Mouse (Mus musculus): ENCODE measurements around the gene Cmah. TPM values are rescaled to one million over a fixed set of nuclear protein-coding genes. Genes with fewer than 3 reads are reported as not detected.

The Cmah gene
- polyA plus RNA-seq, 1 experiment from 2014 or later = 0.37 TPM

- ATAC-seq (replicated peaks; ENCODE audit: low FRiP score) = no peak
- H3K4me2 ChIP-seq (ENCODE audit: low read depth, low read length, severe bottlenecking) = no peak overlapping the region
- no peak overlapping the region for H3K27ac ChIP-seq (ENCODE audit: low read depth, low read length)
- no peaks in the 10 kb centered on the region for H3K36me3 ChIP-seq (ENCODE audit: control insufficient read depth, insufficient read depth, low read length)
- 76% methylated on average over 9 of the region's 9 CpGs for WGBS
- H3K9ac ChIP-seq (ENCODE audit: low read length) = no peak overlapping the region
- H3K9me3 ChIP-seq (ENCODE audit: control insufficient read depth, low read length) = no peaks in the 10 kb centered on the region
- no peaks in the 10 kb centered on the region for H3K27me3 ChIP-seq (ENCODE audit: control insufficient read depth, insufficient read depth, low read length)
- DNase-seq (ENCODE audit: low spot score) = no peak
- no peak overlapping the region for H3K4me3 ChIP-seq (ENCODE audit: low read depth, low read length)
- H3K4me1 ChIP-seq (replicated peaks; ENCODE audit: control insufficient read depth, insufficient read depth, low read length) = no peaks in the 10 kb centered on the region
These were observed 158.8 kb downstream of the Cmah start for GRCm38 (mm10) chr13:24485964-24486363.

DNA sequence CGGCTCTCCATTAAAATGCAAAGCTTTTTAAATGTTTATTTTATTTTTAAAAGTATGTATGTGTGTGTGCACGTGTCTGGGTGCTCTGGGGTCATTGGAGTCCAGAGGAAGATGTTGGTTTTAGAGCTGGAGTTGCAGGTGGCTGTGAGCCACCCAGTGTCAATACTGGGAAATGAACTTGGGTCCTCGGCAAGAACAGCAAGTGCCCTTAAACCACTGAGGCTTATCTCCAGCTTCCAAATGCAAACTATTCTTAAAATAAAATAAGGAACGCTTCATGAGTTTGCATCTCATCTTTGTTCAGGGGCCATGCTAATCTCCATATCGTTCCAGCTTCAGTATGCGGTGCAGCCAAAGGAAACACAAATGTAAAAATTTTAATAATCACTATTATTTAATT is 159.2 kb downstream of the Cmah start:
- Histone ChIP-seq H3K27me3 (ENCODE audit: control insufficient read depth, insufficient read depth, low read length) (no peaks in the 10 kb centered on the region), H3K9me3 (ENCODE audit: control insufficient read depth, low read length) (no peaks in the 10 kb centered on the region), H3K4me1 (replicated peaks; ENCODE audit: control insufficient read depth, insufficient read depth, low read length) (no peaks in the 10 kb centered on the region), H3K36me3 (ENCODE audit: control insufficient read depth, insufficient read depth, low read length) (no peaks in the 10 kb centered on the region), H3K9ac (ENCODE audit: low read length) (no peak overlapping the region), H3K27ac (ENCODE audit: low read depth, low read length) (no peak overlapping the region), H3K4me3 (ENCODE audit: low read depth, low read length) (no peak overlapping the region), H3K4me2 (ENCODE audit: low read depth, low read length, severe bottlenecking) (no peak overlapping the region)
- 80% methylated on average over 6 of the region's 6 CpGs for WGBS
- no peak for ATAC-seq (replicated peaks; ENCODE audit: low FRiP score)
- DNase-seq (ENCODE audit: low spot score) = no peak

DNA sequence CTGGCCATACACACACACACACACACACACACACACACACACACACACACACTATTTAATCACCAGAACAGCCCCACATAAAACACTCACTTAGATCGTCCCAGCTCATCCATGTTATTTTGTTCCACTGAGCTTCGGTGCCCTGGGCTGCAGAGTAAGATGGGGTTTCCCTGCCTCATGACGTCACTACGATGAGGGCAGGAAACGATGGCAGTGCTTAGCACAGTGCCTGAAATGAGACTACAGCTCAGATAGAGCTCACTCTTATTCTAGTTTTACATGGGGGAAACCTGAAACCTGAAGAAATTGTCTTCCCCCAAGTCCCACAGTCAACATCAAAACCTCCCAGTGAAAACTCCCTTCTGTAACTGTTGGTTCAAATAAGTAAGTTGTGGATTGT is 159.9 kb downstream of the Cmah start:
- ATAC-seq (replicated peaks; ENCODE audit: low FRiP score) (no peak), DNase-seq (ENCODE audit: low spot score) (no peak)
- Histone ChIP-seq H3K27me3 (ENCODE audit: control insufficient read depth, insufficient read depth, low read length) (no peaks in the 10 kb centered on the region), H3K27ac (ENCODE audit: low read depth, low read length) (no peak overlapping the region), H3K36me3 (ENCODE audit: control insufficient read depth, insufficient read depth, low read length) (no peaks in the 10 kb centered on the region), H3K9me3 (ENCODE audit: control insufficient read depth, low read length) (no peaks in the 10 kb centered on the region), H3K4me2 (ENCODE audit: low read depth, low read length, severe bottlenecking) (no peak overlapping the region), H3K4me3 (ENCODE audit: low read depth, low read length) (no peak overlapping the region), H3K9ac (ENCODE audit: low read length) (no peak overlapping the region), H3K4me1 (replicated peaks; ENCODE audit: control insufficient read depth, insufficient read depth, low read length) (no peaks in the 10 kb centered on the region)
- WGBS = 92% methylated on average over 5 of the region's 5 CpGs

DNA sequence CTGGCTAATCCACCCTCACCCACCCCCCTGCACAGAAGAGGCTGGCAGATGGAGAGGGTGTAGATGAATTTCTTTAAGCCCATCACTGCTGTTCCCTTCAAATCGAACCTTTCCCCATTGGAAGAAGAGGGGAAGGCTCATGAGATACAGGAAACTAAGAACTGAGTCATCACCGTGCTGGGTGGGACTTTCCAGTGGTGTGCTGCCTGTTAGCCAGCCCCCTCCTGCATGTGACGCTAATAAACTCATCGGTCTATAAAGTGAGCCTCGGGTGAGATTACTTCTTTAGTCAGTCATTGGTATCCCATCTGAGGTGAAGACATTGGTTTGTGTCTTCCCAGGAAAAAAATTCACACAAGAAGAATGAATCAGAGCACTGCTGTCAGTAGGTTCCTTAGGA is 160.3 kb downstream of the Cmah start:
- H3K27me3 ChIP-seq (ENCODE audit: control insufficient read depth, insufficient read depth, low read length) = no peaks in the 10 kb centered on the region
- no peaks in the 10 kb centered on the region for H3K36me3 ChIP-seq (ENCODE audit: control insufficient read depth, insufficient read depth, low read length)
- DNase-seq (ENCODE audit: low spot score) (no peak), ATAC-seq (replicated peaks; ENCODE audit: low FRiP score) (no peak)
- WGBS = 86% methylated on average over 5 of the region's 5 CpGs
- H3K4me1 ChIP-seq (replicated peaks; ENCODE audit: control insufficient read depth, insufficient read depth, low read length) = no peaks in the 10 kb centered on the region
- no peak overlapping the region for H3K9ac ChIP-seq (ENCODE audit: low read length)
- no peak overlapping the region for H3K27ac ChIP-seq (ENCODE audit: low read depth, low read length)
- no peaks in the 10 kb centered on the region for H3K9me3 ChIP-seq (ENCODE audit: control insufficient read depth, low read length)
- H3K4me2 ChIP-seq (ENCODE audit: low read depth, low read length, severe bottlenecking) = no peak overlapping the region
- H3K4me3 ChIP-seq (ENCODE audit: low read depth, low read length) = no peak overlapping the region

GRCm38 (mm10) chr13:24488526-24489070 is 161.4 kb downstream of the Cmah start:
- ATAC-seq (replicated peaks; ENCODE audit: low FRiP score) (no peak), DNase-seq (ENCODE audit: low spot score) (no peak)
- H3K27ac ChIP-seq (ENCODE audit: low read depth, low read length) = no peak overlapping the region
- no peak overlapping the region for H3K4me2 ChIP-seq (ENCODE audit: low read depth, low read length, severe bottlenecking)
- 92% methylated on average over 4 of the region's 4 CpGs for WGBS
- no peaks in the 10 kb centered on the region for H3K9me3 ChIP-seq (ENCODE audit: control insufficient read depth, low read length)
- H3K4me3 ChIP-seq (ENCODE audit: low read depth, low read length) = no peak overlapping the region
- H3K9ac ChIP-seq (ENCODE audit: low read length) = no peak overlapping the region
- H3K4me1 ChIP-seq (replicated peaks; ENCODE audit: control insufficient read depth, insufficient read depth, low read length) = no peaks in the 10 kb centered on the region
- no peaks in the 10 kb centered on the region for H3K27me3 ChIP-seq (ENCODE audit: control insufficient read depth, insufficient read depth, low read length)
- H3K36me3 ChIP-seq (ENCODE audit: control insufficient read depth, insufficient read depth, low read length) = no peaks in the 10 kb centered on the region

GRCm38 (mm10) chr13:24489515-24489914 is 162.3 kb downstream of the Cmah start:
- ATAC-seq (replicated peaks; ENCODE audit: low FRiP score) = no peak
- whole genome bisulfite sequencing = 92% methylated on average over 3 of the region's 3 CpGs
- H3K4me3 ChIP-seq (ENCODE audit: low read depth, low read length) = no peak overlapping the region

DNA sequence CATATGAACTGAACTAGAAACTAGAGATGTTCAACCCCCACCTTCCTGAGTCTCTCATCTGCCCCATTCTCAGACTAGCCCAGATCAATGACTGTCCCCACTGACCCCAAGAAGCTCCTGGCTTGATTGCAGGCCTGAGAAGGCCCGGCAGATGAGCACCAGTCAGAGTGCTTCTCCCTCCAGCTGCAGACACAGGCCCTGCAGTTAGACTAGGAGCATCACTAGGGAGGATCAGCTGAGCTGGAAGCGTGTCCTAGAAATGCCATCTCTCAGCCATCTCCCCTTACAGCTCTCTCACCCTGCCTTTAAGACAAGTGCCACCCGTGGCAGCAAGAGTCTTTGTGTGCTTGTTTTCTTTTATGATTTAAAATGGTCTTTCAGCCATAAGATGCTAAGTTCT is 162.8 kb downstream of the Cmah start:
- Histone ChIP-seq H3K9me3 (ENCODE audit: control insufficient read depth, low read length) (no peaks in the 10 kb centered on the region), H3K4me2 (ENCODE audit: low read depth, low read length, severe bottlenecking) (no peak overlapping the region), H3K4me3 (ENCODE audit: low read depth, low read length) (no peak overlapping the region), H3K36me3 (ENCODE audit: control insufficient read depth, insufficient read depth, low read length) (no peaks in the 10 kb centered on the region), H3K27ac (ENCODE audit: low read depth, low read length) (no peak overlapping the region), H3K4me1 (replicated peaks; ENCODE audit: control insufficient read depth, insufficient read depth, low read length) (no peaks in the 10 kb centered on the region), H3K27me3 (ENCODE audit: control insufficient read depth, insufficient read depth, low read length) (no peaks in the 10 kb centered on the region), H3K9ac (ENCODE audit: low read length) (no peak overlapping the region)
- 78% methylated on average over 3 of the region's 3 CpGs for WGBS
- ATAC-seq (replicated peaks; ENCODE audit: low FRiP score) = no peak
- no peak for DNase-seq (ENCODE audit: low spot score)

More at GRCm38 (mm10) chr13:24489515-24489914, 162.3 kb downstream of the Cmah start:
- Histone ChIP-seq H3K4me1 (replicated peaks; ENCODE audit: control insufficient read depth, insufficient read depth, low read length) (no peaks in the 10 kb centered on the region), H3K9ac (ENCODE audit: low read length) (no peak overlapping the region), H3K27me3 (ENCODE audit: control insufficient read depth, insufficient read depth, low read length) (no peaks in the 10 kb centered on the region), H3K27ac (ENCODE audit: low read depth, low read length) (no peak overlapping the region), H3K36me3 (ENCODE audit: control insufficient read depth, insufficient read depth, low read length) (no peaks in the 10 kb centered on the region), H3K9me3 (ENCODE audit: control insufficient read depth, low read length) (no peaks in the 10 kb centered on the region), H3K4me2 (ENCODE audit: low read depth, low read length, severe bottlenecking) (no peak overlapping the region)
- DNase-seq (ENCODE audit: low spot score) = no peak

DNA sequence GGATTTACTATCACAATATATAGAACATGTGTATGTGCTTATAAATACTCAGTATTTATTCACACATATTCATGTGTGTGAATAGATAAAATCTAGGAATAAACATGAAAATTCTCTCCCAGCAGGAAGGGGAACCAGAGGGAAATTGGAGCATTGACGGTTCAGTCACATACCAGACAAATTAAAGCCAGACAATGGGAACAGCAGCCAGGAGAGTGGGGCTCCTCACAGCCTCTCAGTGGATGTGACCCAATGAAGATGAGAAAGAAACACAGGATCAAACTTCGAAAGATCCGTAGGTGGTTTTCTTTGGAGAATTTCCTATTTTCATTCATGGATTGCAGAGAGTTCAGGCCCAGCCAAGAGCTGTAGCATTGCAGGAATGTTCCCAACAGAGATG is 163.9 kb downstream of the Cmah start:
- Histone ChIP-seq H3K4me3 (ENCODE audit: low read depth, low read length) (no peak overlapping the region), H3K9me3 (ENCODE audit: control insufficient read depth, low read length) (no peaks in the 10 kb centered on the region), H3K27me3 (ENCODE audit: control insufficient read depth, insufficient read depth, low read length) (no peaks in the 10 kb centered on the region), H3K27ac (ENCODE audit: low read depth, low read length) (no peak overlapping the region), H3K9ac (ENCODE audit: low read length) (no peak overlapping the region), H3K4me2 (ENCODE audit: low read depth, low read length, severe bottlenecking) (no peak overlapping the region), H3K36me3 (ENCODE audit: control insufficient read depth, insufficient read depth, low read length) (no peaks in the 10 kb centered on the region), H3K4me1 (replicated peaks; ENCODE audit: control insufficient read depth, insufficient read depth, low read length) (no peaks in the 10 kb centered on the region)
- WGBS = 69% methylated on average over 3 of the region's 3 CpGs
- no peak for ATAC-seq (replicated peaks; ENCODE audit: low FRiP score)
- no peak for DNase-seq (ENCODE audit: low spot score)

GRCm38 (mm10) chr13:24493784-24494183 is 166.6 kb downstream of the Cmah start:
- Histone ChIP-seq H3K27me3 (ENCODE audit: control insufficient read depth, insufficient read depth, low read length) (no peaks in the 10 kb centered on the region), H3K27ac (ENCODE audit: low read depth, low read length) (no peak overlapping the region), H3K4me1 (replicated peaks; ENCODE audit: control insufficient read depth, insufficient read depth, low read length) (no peaks in the 10 kb centered on the region), H3K9me3 (ENCODE audit: control insufficient read depth, low read length) (no peaks in the 10 kb centered on the region), H3K4me3 (ENCODE audit: low read depth, low read length) (no peak overlapping the region), H3K4me2 (ENCODE audit: low read depth, low read length, severe bottlenecking) (no peak overlapping the region), H3K36me3 (ENCODE audit: control insufficient read depth, insufficient read depth, low read length) (no peaks in the 10 kb centered on the region), H3K9ac (ENCODE audit: low read length) (no peak overlapping the region)
- ATAC-seq (replicated peaks; ENCODE audit: low FRiP score) (no peak), DNase-seq (ENCODE audit: low spot score) (no peak)
- 94% methylated on average over 3 of the region's 3 CpGs for WGBS

Measured in forebrain, embryonic 11.5 days (tissue).